18 mouse cellular contexts compared by ENCODE assay signal in genomic region chr19:4387276-4387675, GRCm38 (mm10). TPM values are rescaled to one million over a fixed set of nuclear protein-coding genes. Genes with fewer than 3 reads are reported as not detected.
"Had no signal": no experiment of that assay in that cellular context is flagged by ENCODE, and none has a peak within 500 bp of the region (broad histone marks: within the 10 kb centered on the region; RNA-seq: fewer than 3 reads in every experiment).

No protein-coding gene starts in this region.

- H3K9ac ChIP-seq: neural tube, embryonic 12.5 days; neural tube, embryonic 13.5 days; neural tube, embryonic 15.5 days; stomach, embryonic 15.5 days had no signal

- H3K27me3 ChIP-seq: neural tube, embryonic 12.5 days; neural tube, embryonic 13.5 days; neural tube, embryonic 15.5 days; stomach, embryonic 15.5 days had no signal

- DNase-seq: retina, postnatal 1 day; right cerebral cortex, adult 18-20 months; right cerebral cortex, postnatal 14 days; right cerebral cortex, postnatal 25 days; right cerebral cortex, postnatal 4 days; spleen, adult 18-20 months; thymus, adult 18-20 months; thymus, adult 2 months; thymus, postnatal 14 days; thymus, postnatal 25 days; thymus, postnatal 36 days; thymus, postnatal 4 days had no signal

- H3K27ac ChIP-seq: neural tube, embryonic 12.5 days; neural tube, embryonic 13.5 days; neural tube, embryonic 15.5 days; stomach, embryonic 15.5 days; stomach, postnatal 0 days had no signal

- H3K36me3 ChIP-seq: neural tube, embryonic 15.5 days; stomach, embryonic 15.5 days had no signal

- H3K4me2 ChIP-seq: neural tube, embryonic 12.5 days; neural tube, embryonic 13.5 days; neural tube, embryonic 15.5 days; stomach, embryonic 15.5 days had no signal

- H3K4me3 ChIP-seq: neural tube, embryonic 12.5 days; neural tube, embryonic 13.5 days; neural tube, embryonic 15.5 days; stomach, embryonic 15.5 days had no signal

- H3K9me3 ChIP-seq: neural tube, embryonic 12.5 days; neural tube, embryonic 13.5 days; neural tube, embryonic 15.5 days; stomach, embryonic 15.5 days had no signal

- H3K4me1 ChIP-seq: neural tube, embryonic 12.5 days; stomach, embryonic 15.5 days had no signal

RNA-seq across cellular contexts. Expression of gene Rhod, which starts 52.0 kb away (rescaled TPM):
- total RNA-seq: neutrophil, adult 5-6 weeks had no signal
